Mouse (Mus musculus) cerebellum, adult 2 months (tissue): ENCODE data around the gene Dzip1. TPM values are rescaled to one million over a fixed set of nuclear protein-coding genes. Genes with fewer than 3 reads are reported as not detected.

Experiments used
- DNase-seq, 2 experiments: peaks; one replicate each; pipeline ENCODE4 v3.0.0; 2021
- H3K27ac ChIP-seq: fragments of 200-500 bp; 2 replicates; pipeline ENCODE4 v1.5.1; 2012; ENCODE audit warnings: low read length, control low read depth, inconsistent platforms; ENCODE audit not compliant: insufficient read depth
- H3K27me3 ChIP-seq: fragments of 200-500 bp; 2 replicates; pipeline ENCODE4 v1.6.1; 2012; ENCODE audit warnings: inconsistent platforms, mild to moderate bottlenecking, low read length, moderate library complexity; ENCODE audit not compliant: control insufficient read depth, insufficient read depth
- H3K4me1 ChIP-seq: fragments of 200-500 bp; 2 replicates; pipeline ENCODE4 v1.6.1; 2011; ENCODE audit warnings: low read length; ENCODE audit not compliant: control insufficient read depth, insufficient read depth
- H3K4me3 ChIP-seq: fragments of 200-500 bp; replicated peaks from 2 replicates; pipeline ENCODE3; 2011; ENCODE audit warnings: mild to moderate bottlenecking, low read depth, low read length, control low read depth; ENCODE audit not compliant: insufficient read depth
- CTCF ChIP-seq: fragments of 200-500 bp; IDR thresholded peaks from 2 replicates; pipeline ENCODE4 v1.5.1; 2011; ENCODE audit warnings: low read depth, mild to moderate bottlenecking, control low read depth, low read length, moderate library complexity, borderline replicate concordance; ENCODE audit not compliant: insufficient read depth
- POLR2A ChIP-seq: fragments of 200-500 bp; IDR thresholded peaks from 2 replicates; pipeline ENCODE4 v1.6.1; 2011; ENCODE audit warnings: low read length, control low read depth, borderline replicate concordance; ENCODE audit not compliant: insufficient read depth
- WGBS: fragments of 180-500 bp; shearing (Covaris S2); methylation state at CpG from one replicate; pipeline ENCODE4 v1.1.7; 2018; 5-methylcytosine and 5-hydroxymethylcytosine counted together
- polyA plus RNA-seq: library from polyadenylated mRNA; depleted of rRNA; stranded (reverse); fragments of >200 nt; gene quantifications from 2 replicates; pipeline ENCODE4 v1.2.3, GENCODE M21; 2012; rRNA removed

Dzip1 gene
- polyA plus RNA-seq, 1 experiment, result 75.3 TPM

- H3K27ac ChIP-seq, result no peak overlapping the region
- WGBS, result 58% methylated on average over 8 of the region's 8 CpGs
- H3K4me1 ChIP-seq, result no peaks in the 10 kb centered on the region
- no peaks in the 10 kb centered on the region for H3K27me3 ChIP-seq
- no peak for DNase-seq
- no peak overlapping the region for H3K4me3 ChIP-seq
- TF ChIP-seq CTCF, result no peak
- TF ChIP-seq POLR2A, result no peak
These were observed 98.9 kb downstream of the Dzip1 start for GRCm38 (mm10) chr14:118826346-118826745.

Other genes with a start within 250 kb of the Dzip1 start
- 4.5 and 5.4 TPM in 2 replicates for gene Abcc4, start 219.2 kb downstream of the Dzip1 start, polyA plus RNA-seq
- gene Cldn10, start 137.6 kb downstream of the Dzip1 start, polyA plus RNA-seq, result 21.2 and 24.5 TPM in 2 replicates
- 25.9 and 26.0 TPM in 2 replicates for gene Dnajc3, start 12.5 kb upstream of the Dzip1 start, polyA plus RNA-seq
- 32.6 and 36.2 TPM in 2 replicates for gene Uggt2, start 174.0 kb upstream of the Dzip1 start, polyA plus RNA-seq
- 6.4 and 6.6 TPM in 2 replicates for gene Hs6st3, start 212.9 kb upstream of the Dzip1 start, polyA plus RNA-seq